Mouse (Mus musculus) heart, embryonic 11.5 days (tissue): ENCODE results near the gene Bace2. TPM values are rescaled to one million over a fixed set of nuclear protein-coding genes. Genes with fewer than 3 reads are reported as not detected.

Experiments
- ATAC-seq: fragments of 200-750 bp; cut with Nextera tagmentation; replicated peaks from 2 replicates; pipeline ENCODE4 v1.8.0; 2017; ENCODE audit warnings: moderate library complexity; ENCODE audit not compliant: insufficient number of reproducible peaks, low FRiP score, low TSS enrichment
- H3K27ac ChIP-seq: fragments of 300-500 bp; sonication (generic); 2 replicates; pipeline ENCODE4 v1.5.1; 2014; ENCODE audit warnings: mild to moderate bottlenecking, low read depth, low read length
- H3K27me3 ChIP-seq: fragments of 300-500 bp; sonication (generic); 2 replicates; pipeline ENCODE4 v1.6.1; 2014; ENCODE audit warnings: mild to moderate bottlenecking, low read length, mixed read lengths; ENCODE audit not compliant: control insufficient read depth, insufficient read depth
- H3K36me3 ChIP-seq: fragments of 300-500 bp; sonication (generic); 2 replicates; pipeline ENCODE4 v1.6.1; 2014; ENCODE audit warnings: mild to moderate bottlenecking, low read length, moderate library complexity, mixed read lengths; ENCODE audit not compliant: control insufficient read depth, insufficient read depth
- H3K4me1 ChIP-seq: fragments of 300-500 bp; sonication (generic); 2 replicates; pipeline ENCODE4 v1.6.1; 2014; ENCODE audit warnings: low read length; ENCODE audit not compliant: control insufficient read depth, insufficient read depth
- H3K4me2 ChIP-seq: fragments of 300-500 bp; sonication (generic); 2 replicates; pipeline ENCODE4 v1.6.1; 2014; ENCODE audit warnings: mild to moderate bottlenecking, moderate library complexity
- H3K4me3 ChIP-seq: fragments of 300-500 bp; sonication (generic); 2 replicates; pipeline ENCODE4 v1.5.1; 2014; ENCODE audit warnings: low read depth, low read length
- H3K9ac ChIP-seq: fragments of 300-500 bp; sonication (generic); 2 replicates; pipeline ENCODE4 v1.6.1; 2014; ENCODE audit warnings: mild to moderate bottlenecking, low read depth, low read length, moderate library complexity
- H3K9me3 ChIP-seq: fragments of 300-500 bp; sonication (generic); replicated peaks from 2 replicates; pipeline ENCODE4 v1.6.1; 2016; ENCODE audit warnings: low read length; ENCODE audit not compliant: control insufficient read depth
- WGBS: fragments of 180-500 bp; shearing (Covaris S2); extraction: QIAGEN DNeasy Blood & Tissue Kit; methylation state at CpG from one replicate; pipeline ENCODE4 v1.1.7; 2014; ENCODE audit not compliant: insufficient replicate concordance; 5-methylcytosine and 5-hydroxymethylcytosine counted together
- polyA plus RNA-seq: library from polyadenylated mRNA; unstranded; fragments of >200 nt; fragmentation: Nextera tagmentation; extraction: Ambion mirVana; gene quantifications from 2 replicates; pipeline ENCODE4 v1.2.1, GENCODE M21; 2014

Bace2 gene
- polyA plus RNA-seq, 1 experiment from 2014 or later = 49.5 TPM

DNA sequence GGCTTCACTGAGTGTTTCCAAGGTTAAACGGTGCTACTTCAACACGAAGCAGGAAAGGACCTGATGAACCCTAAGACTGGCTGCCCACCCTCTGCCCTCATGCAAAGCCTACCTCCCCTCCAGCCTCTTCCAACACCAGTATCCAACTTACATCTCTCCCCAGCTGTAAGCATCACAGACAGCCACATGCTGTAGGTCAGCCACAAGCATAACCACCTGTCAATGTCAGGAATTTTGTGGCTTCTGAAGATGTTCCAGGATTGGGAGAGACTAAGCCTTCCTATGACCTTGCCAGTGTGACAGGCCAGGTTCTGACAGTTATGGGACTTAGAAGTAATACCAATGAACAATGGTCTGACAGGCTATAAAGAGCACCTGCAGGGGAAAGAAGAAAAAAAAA, 27.9 kb upstream of the Bace2 start:
- no peaks in the 10 kb centered on the region for H3K36me3 ChIP-seq
- no peaks in the 10 kb centered on the region; the same call in 1 of the 2 replicates for H3K27me3 ChIP-seq
- ATAC-seq = no peak
- no peaks in the 10 kb centered on the region for H3K9me3 ChIP-seq
- H3K27ac ChIP-seq = no peak overlapping the region
- no peak overlapping the region for H3K9ac ChIP-seq
- H3K4me3 ChIP-seq = no peak overlapping the region
- WGBS = 66% methylated on average over 2 of the region's 2 CpGs
- no peak overlapping the region for H3K4me2 ChIP-seq
- H3K4me1 ChIP-seq = no peaks in the 10 kb centered on the region

DNA sequence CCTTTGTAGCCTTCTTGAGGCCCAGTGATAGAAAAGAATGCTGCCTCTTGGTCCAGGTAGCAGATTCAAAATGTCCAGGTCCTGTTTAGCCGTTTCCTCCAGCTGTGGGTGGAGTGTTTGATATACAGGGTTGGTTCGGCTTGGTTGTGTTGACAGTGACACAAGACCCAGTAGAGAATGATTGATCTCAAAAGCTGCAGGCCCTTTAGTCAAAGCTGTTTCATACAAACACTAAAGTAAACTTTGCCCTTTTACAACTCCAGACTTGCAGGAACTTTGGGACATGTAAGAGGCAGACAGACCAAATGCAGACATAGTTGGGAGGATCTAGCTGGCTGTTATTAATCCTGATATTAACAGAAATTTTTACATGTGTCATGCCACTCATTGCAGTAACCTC, 3.5 kb upstream of the Bace2 start:
- Histone ChIP-seq H3K4me2 (no peak overlapping the region), H3K36me3 (no peaks in the 10 kb centered on the region), H3K27me3 (no peaks in the 10 kb centered on the region), H3K9me3 (no peaks in the 10 kb centered on the region), H3K27ac (no peak overlapping the region), H3K4me1 (no peaks in the 10 kb centered on the region), H3K9ac (no peak overlapping the region), H3K4me3 (no peak overlapping the region)
- 69% methylated on average over 2 of the region's 2 CpGs for WGBS
- ATAC-seq = no peak

DNA sequence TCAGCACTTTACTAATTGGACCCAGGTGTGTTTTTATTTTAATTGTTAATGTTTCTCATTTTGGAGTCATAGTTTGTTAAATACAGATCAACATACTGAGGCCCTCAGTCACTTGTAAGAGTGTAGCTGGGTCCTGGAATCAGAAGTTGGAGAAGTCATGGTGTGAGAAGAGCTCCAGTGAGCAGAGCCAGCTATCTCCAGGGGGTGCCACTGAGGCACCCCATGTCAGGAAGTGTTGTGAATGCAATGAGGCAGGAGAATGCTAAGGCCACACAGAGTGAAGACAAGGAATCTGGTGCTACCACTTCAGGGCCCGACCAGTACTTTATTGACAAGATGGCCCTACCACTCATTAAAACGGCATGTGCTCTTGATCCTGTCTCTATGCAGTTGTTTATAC, 1.9 kb upstream of the Bace2 start:
- H3K27me3 ChIP-seq = no peaks in the 10 kb centered on the region
- no peak overlapping the region for H3K9ac ChIP-seq
- H3K4me3 ChIP-seq = no peak overlapping the region
- H3K9me3 ChIP-seq = no peaks in the 10 kb centered on the region
- no peaks in the 10 kb centered on the region for H3K4me1 ChIP-seq
- ATAC-seq = no peak
- no peak overlapping the region for H3K4me2 ChIP-seq
- H3K36me3 ChIP-seq = no peaks in the 10 kb centered on the region
- 64% methylated on average over 2 of the region's 2 CpGs for WGBS
- H3K27ac ChIP-seq = no peak overlapping the region

DNA sequence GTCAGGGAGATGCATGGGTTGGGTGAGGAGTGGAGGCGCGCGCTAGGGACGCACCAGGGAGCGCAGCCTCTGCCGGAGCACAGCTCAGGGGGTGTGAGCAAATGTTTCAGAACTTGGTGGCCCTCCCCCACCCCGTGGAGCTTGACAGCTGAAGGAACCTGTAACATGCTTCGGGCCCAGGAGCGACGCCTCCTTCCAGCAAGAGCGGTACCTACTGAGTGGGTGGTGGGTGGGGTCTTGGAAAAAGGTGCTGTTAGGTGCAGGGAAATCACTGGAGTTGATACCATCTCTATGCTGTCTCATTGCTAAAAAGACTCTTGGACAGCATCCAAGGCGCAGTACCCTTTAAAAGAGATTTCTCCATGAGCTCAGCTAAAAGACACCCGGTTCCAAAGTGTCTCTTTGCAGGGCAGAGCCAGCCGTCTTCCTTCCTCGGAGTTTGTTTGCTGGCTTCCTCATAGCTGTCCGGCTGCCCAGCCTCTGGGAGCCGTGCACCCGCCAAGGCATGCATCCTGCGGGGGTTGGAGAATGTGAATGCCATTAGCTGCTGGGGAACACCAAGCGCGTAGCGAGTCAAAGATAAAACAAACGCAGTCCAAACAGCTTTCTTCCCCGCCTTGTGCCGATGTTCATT, 763 bp downstream of the Bace2 start:
- H3K9ac ChIP-seq = peak overlapping the region; percentile 68
- 1% methylated on average over 25 of the region's 25 CpGs for WGBS

DNA sequence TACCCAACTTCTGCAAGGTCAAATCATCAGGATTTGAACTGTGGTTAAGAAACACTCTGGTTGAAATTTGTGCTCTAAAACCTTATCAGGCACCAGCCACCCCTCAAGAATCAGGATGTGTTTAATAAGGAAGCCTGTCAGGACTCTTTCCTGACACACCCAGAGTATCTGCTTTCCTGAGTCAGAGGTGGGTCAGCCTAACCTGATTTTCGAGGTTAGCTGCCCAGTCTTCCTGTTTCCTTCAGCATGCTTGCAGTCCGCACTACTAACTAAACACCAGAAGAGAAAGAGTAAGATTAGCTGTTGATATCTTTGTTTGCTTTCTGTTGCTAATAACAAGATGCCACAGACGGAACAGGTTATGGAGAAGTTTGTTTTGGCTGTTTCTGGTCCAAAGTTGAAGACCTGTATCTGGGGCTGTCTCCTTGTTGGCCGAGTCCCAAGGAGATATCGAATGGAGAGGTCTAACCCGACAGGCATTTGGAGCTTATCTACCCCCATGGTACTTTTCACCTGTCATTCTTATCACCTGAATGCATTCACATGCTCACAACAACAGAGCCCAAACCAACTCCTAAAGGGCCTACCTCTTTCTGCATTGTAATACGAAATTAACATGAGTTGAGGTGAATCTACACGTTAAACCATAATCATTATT, 5.8 kb downstream of the Bace2 start:
- no peak for ATAC-seq
- no peaks in the 10 kb centered on the region for H3K27me3 ChIP-seq
- no peak overlapping the region for H3K9ac ChIP-seq
- H3K36me3 ChIP-seq = no peaks in the 10 kb centered on the region
- H3K4me1 ChIP-seq = peaks cover 6% of the 10 kb centered on the region
- H3K9me3 ChIP-seq = no peaks in the 10 kb centered on the region
- no peak overlapping the region for H3K27ac ChIP-seq
- WGBS = 35% methylated on average over 8 of the region's 8 CpGs
- no peak overlapping the region for H3K4me3 ChIP-seq
- H3K4me2 ChIP-seq = no peak overlapping the region

More for the DNA sequence above, 763 bp downstream of the Bace2 start:
- H3K27me3 ChIP-seq = no peaks in the 10 kb centered on the region
- peak; percentile 47; the same call in 1 of the 2 replicates for ATAC-seq
- no peaks in the 10 kb centered on the region for H3K36me3 ChIP-seq
- no peak overlapping the region; the same call in 1 of the 2 replicates for H3K27ac ChIP-seq
- H3K4me3 ChIP-seq = peak overlapping the region; percentile 70
- H3K4me2 ChIP-seq = peak overlapping the region; percentile 98
- no peaks in the 10 kb centered on the region; the same call in 1 of the 2 replicates for H3K4me1 ChIP-seq
- no peaks in the 10 kb centered on the region for H3K9me3 ChIP-seq

DNA sequence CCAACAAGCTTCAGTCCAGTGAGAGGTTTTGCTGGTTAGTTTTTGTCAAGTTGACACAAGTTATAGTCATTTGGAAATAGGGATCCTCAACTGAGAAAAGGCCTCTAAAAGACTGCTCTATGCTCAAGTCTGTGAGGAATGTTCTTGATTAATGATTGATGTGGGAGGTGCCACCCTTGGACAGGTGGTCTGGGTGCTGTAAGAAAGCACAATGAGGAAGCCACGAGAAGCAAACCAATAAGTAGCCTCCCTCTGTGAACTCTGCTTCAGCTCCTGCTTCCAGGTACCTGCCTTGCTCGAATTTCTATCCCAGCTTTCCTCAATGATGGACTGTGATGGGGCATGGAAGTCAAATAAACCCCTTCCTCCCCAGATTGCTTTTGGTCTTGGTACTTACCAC, 9.6 kb downstream of the Bace2 start:
- H3K4me3 ChIP-seq = no peak overlapping the region
- H3K9ac ChIP-seq = no peak overlapping the region
- no peaks in the 10 kb centered on the region for H3K36me3 ChIP-seq
- H3K9me3 ChIP-seq = no peaks in the 10 kb centered on the region
- 48% methylated on average over 2 of the region's 2 CpGs for WGBS
- H3K4me1 ChIP-seq = peaks cover 6% of the 10 kb centered on the region; the same call in 1 of the 2 replicates
- H3K4me2 ChIP-seq = no peak overlapping the region
- no peak overlapping the region for H3K27ac ChIP-seq
- H3K27me3 ChIP-seq = no peaks in the 10 kb centered on the region
- no peak for ATAC-seq

DNA sequence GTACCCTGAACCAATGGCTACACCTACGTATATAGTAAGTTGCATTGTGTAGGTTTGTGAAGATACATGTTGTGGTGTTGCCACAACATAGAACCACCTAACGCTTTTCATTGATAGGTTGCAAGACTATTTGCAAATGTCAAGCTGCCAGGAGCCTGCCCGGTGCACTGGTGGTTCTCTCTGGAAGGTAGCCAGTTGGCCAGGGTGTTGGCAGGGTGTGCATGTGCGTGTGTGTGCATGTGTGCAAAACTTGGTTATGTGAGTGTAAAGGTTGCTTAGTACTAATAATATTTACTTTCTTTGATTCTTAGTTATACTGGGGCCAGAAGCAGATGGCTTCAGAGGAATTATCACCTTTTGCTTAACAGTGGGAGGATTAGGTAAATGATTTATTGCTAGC, 13.7 kb downstream of the Bace2 start:
- no peaks in the 10 kb centered on the region for H3K4me1 ChIP-seq
- ATAC-seq = no peak
- H3K27me3 ChIP-seq = no peaks in the 10 kb centered on the region
- no peak overlapping the region for H3K4me2 ChIP-seq
- 83% methylated on average over 4 of the region's 4 CpGs for WGBS
- no peak overlapping the region for H3K4me3 ChIP-seq
- H3K36me3 ChIP-seq = no peaks in the 10 kb centered on the region
- no peak overlapping the region for H3K9ac ChIP-seq
- H3K9me3 ChIP-seq = no peaks in the 10 kb centered on the region
- H3K27ac ChIP-seq = no peak overlapping the region

DNA sequence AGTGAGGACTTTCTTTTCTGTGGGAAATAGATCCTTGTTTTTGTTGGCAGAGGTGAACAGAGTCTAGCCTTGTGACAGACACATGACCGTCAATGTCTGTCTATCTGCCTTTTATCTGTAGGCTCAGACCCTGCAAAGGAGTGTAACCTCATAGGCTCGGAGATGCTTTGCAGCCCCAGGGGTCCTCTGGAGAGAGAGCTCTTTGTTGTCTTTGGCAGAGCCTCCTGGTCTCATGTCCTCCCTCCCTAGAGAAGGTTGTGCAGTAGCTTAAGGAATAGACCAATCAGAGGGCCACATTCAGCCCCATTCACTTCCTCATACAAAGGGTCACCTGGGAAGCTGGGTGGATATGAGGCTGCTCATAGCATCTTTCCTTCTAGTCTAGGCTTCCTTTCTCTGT, 31.4 kb downstream of the Bace2 start:
- no peaks in the 10 kb centered on the region for H3K27me3 ChIP-seq
- 25% methylated on average over 2 of the region's 2 CpGs for WGBS

DNA sequence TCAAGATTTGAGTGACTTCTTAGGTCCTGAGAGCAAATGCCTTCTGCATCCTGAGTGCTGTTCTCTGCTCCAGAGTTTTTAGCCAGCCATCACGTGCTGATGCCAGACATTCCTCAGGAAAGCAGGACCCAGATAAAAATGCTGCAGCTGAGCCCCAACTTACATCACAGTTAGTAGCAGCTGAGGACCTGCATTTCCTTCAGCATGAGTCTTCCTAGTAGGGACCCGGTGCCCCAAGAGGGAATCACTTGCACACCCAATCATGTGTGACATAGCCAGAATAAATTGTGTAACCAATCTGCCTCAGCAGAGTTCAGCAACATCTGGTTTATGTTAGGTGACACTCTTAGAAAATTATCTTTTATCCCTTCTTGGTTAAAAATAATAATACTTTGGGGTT, 34.7 kb downstream of the Bace2 start:
- no peaks in the 10 kb centered on the region for H3K27me3 ChIP-seq
- H3K36me3 ChIP-seq = no peaks in the 10 kb centered on the region
- H3K9ac ChIP-seq = no peak overlapping the region
- no peak for ATAC-seq
- H3K4me2 ChIP-seq = 0 out of 2 replicates have a peak overlapping the region, but pooled peaks have one; percentile 14
- WGBS = 8% methylated on average over 2 of the region's 2 CpGs
- H3K4me3 ChIP-seq = no peak overlapping the region
- no peaks in the 10 kb centered on the region for H3K9me3 ChIP-seq
- H3K27ac ChIP-seq = no peak overlapping the region
- H3K4me1 ChIP-seq = peaks cover 25% of the 10 kb centered on the region

More for the DNA sequence above, 31.4 kb downstream of the Bace2 start:
- Histone ChIP-seq H3K4me2 (no peak overlapping the region), H3K4me3 (no peak overlapping the region), H3K36me3 (no peaks in the 10 kb centered on the region), H3K27ac (no peak overlapping the region), H3K9ac (no peak overlapping the region), H3K4me1 (peaks cover 25% of the 10 kb centered on the region), H3K9me3 (no peaks in the 10 kb centered on the region)
- ATAC-seq = no peak
